Mouse (Mus musculus) embryonic facial prominence, embryonic 12.5 days (tissue): Measurements from ENCODE around the gene Zdhhc22. TPM values are rescaled to one million over a fixed set of nuclear protein-coding genes. Genes with fewer than 3 reads are reported as not detected.

Experiments used
- ATAC-seq: fragments of 200-750 bp; cut with Nextera tagmentation; 2 replicates; pipeline ENCODE4 v1.8.0; 2017; ENCODE audit not compliant: insufficient number of reproducible peaks, insufficient read depth, low FRiP score, low TSS enrichment
- H3K27ac ChIP-seq: fragments of 300-500 bp; sonication (generic); 2 replicates; pipeline ENCODE4 v1.5.1; 2016; ENCODE audit warnings: mild to moderate bottlenecking
- H3K27me3 ChIP-seq: fragments of 300-500 bp; sonication (generic); 2 replicates; pipeline ENCODE4 v1.6.1; 2016; ENCODE audit warnings: mild to moderate bottlenecking, moderate library complexity
- H3K36me3 ChIP-seq: fragments of 300-500 bp; sonication (generic); 2 replicates; pipeline ENCODE4 v1.6.1; 2016; ENCODE audit warnings: mild to moderate bottlenecking
- H3K4me1 ChIP-seq: fragments of 300-500 bp; sonication (generic); 2 replicates; pipeline ENCODE4 v1.6.1; 2016
- H3K4me2 ChIP-seq: fragments of 300-500 bp; sonication (generic); replicated peaks from 2 replicates; pipeline ENCODE4 v1.6.1; 2016; ENCODE audit warnings: mild to moderate bottlenecking, moderate library complexity
- H3K4me3 ChIP-seq: fragments of 300-500 bp; sonication (generic); 2 replicates; pipeline ENCODE4 v1.5.1; 2016; ENCODE audit warnings: mild to moderate bottlenecking
- H3K9ac ChIP-seq: fragments of 300-500 bp; sonication (generic); 2 replicates; pipeline ENCODE4 v1.6.1; 2016; ENCODE audit warnings: mild to moderate bottlenecking, moderate library complexity
- H3K9me3 ChIP-seq: fragments of 300-500 bp; sonication (generic); 2 replicates; pipeline ENCODE4 v1.6.1; 2016; ENCODE audit warnings: mild to moderate bottlenecking, moderate library complexity
- whole genome bisulfite sequencing: fragments of 180-500 bp; shearing (Covaris S2); methylation state at CpG from one replicate; pipeline ENCODE4 v1.1.7; 2016; 5-methylcytosine and 5-hydroxymethylcytosine counted together
- polyA plus RNA-seq: library from polyadenylated mRNA; unstranded; fragments of >200 nt; fragmentation: Nextera tagmentation; extraction: Ambion mirVana; gene quantifications from 2 replicates; pipeline ENCODE4 v1.2.1, GENCODE M21; 2016

Zdhhc22 gene
- polyA plus RNA-seq, 1 experiment from 2014 or later = 3.2 TPM

GRCm38 (mm10) chr12:86974387-86975288, 15.6 kb downstream of the Zdhhc22 start:
- H3K4me3 ChIP-seq = peak overlapping the region; percentile 23
- no peaks in the 10 kb centered on the region for H3K9me3 ChIP-seq
- peak overlapping the region; percentile 46 for H3K9ac ChIP-seq
- ATAC-seq = no peak
- H3K36me3 ChIP-seq = no peaks in the 10 kb centered on the region
- peak overlapping the region; percentile 52 for H3K4me2 ChIP-seq
- peaks cover 29% of the 10 kb centered on the region for H3K4me1 ChIP-seq
- peaks cover 20% of the 10 kb centered on the region; the same call in 1 of the 2 replicates for H3K27me3 ChIP-seq
- 8% methylated on average over 37 of the region's 40 CpGs for WGBS
- H3K27ac ChIP-seq = no peak overlapping the region

DNA sequence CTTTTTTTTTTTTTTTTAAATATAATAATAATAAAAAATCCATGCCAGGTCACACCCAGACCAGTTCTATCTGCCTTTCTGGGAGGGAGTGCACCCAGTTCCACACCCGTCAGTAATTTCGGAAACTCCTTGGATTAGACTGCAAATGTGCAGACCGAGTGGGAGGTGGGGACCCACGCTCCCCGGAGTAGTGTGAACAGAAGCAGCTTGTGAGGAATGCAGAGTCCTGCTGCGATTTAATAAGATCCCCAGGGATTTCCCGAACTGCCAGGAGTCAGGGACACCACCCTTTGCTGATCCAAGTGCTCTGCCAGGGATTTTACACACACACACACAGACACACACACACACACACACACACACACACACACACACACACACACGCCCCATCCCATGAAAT, 16.5 kb downstream of the Zdhhc22 start:
- ATAC-seq = no peak
- H3K36me3 ChIP-seq = no peaks in the 10 kb centered on the region
- WGBS = 40% methylated on average over 8 of the region's 8 CpGs
- H3K9ac ChIP-seq = no peak overlapping the region
- H3K4me1 ChIP-seq = peaks cover 29% of the 10 kb centered on the region
- H3K4me2 ChIP-seq = no peak overlapping the region
- peaks cover 15% of the 10 kb centered on the region; the same call in 1 of the 2 replicates for H3K27me3 ChIP-seq
- no peak overlapping the region for H3K4me3 ChIP-seq
- no peak overlapping the region for H3K27ac ChIP-seq
- no peaks in the 10 kb centered on the region for H3K9me3 ChIP-seq

DNA sequence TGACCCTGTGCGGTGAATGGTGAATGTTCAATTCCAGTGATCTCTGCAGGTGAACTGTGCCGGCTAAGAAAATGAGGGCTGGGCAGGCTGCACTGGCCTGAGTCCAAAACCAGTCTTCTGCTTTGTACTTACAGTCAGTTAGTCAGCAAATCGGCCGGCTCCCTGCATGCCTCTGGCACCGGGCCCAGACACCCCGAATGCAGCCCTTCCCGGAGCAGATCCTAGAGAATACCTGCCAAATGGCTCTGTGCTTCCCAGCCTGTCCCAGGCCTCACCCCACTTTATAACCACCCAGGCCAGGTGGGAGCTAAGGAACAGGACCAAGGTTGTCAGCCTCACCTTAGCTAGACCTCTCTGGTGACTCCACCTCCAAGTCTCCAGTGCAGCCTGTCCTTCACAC, 17.0 kb downstream of the Zdhhc22 start:
- Histone ChIP-seq H3K27ac (no peak overlapping the region), H3K4me3 (no peak overlapping the region), H3K9me3 (no peaks in the 10 kb centered on the region), H3K27me3 (peaks cover 12% of the 10 kb centered on the region; the same call in 1 of the 2 replicates), H3K36me3 (no peaks in the 10 kb centered on the region), H3K9ac (no peak overlapping the region), H3K4me2 (no peak overlapping the region), H3K4me1 (peaks cover 29% of the 10 kb centered on the region)
- 32% methylated on average over 7 of the region's 7 CpGs for WGBS
- no peak for ATAC-seq

DNA sequence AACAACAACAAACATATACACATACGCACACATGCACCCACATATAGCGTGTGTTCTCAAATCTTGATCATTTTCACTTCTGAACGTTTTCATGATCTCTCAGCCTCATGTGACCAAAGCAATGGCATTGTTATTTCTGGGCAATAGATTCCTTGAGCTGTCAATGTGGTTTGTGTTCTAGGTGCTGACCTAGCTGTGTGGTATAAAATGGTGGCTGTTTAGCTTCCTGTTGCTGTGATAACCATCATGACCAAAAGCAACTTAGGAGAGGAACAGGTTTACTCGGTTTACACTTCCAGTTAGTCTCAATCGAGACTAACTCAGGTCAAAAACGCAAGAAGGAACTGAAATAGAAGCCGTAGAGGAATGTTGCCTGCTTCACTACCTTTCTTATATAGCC, 19.1 kb downstream of the Zdhhc22 start:
- Histone ChIP-seq H3K4me3 (no peak overlapping the region), H3K9me3 (no peaks in the 10 kb centered on the region), H3K4me2 (no peak overlapping the region), H3K36me3 (0 out of 2 replicates have a peak, but pooled peaks cover 3% of the 10 kb centered on the region), H3K9ac (no peak overlapping the region), H3K4me1 (peaks cover 23% of the 10 kb centered on the region), H3K27ac (no peak overlapping the region), H3K27me3 (no peaks in the 10 kb centered on the region)
- WGBS = 88% methylated on average over 7 of the region's 7 CpGs
- no peak for ATAC-seq

GRCm38 (mm10) chr12:86969220-86969601, 21.0 kb downstream of the Zdhhc22 start:
- WGBS = 68% methylated on average over 3 of the region's 3 CpGs
- H3K27ac ChIP-seq = no peak overlapping the region
- ATAC-seq = no peak
- H3K27me3 ChIP-seq = no peaks in the 10 kb centered on the region
- H3K9ac ChIP-seq = no peak overlapping the region
- no peaks in the 10 kb centered on the region for H3K9me3 ChIP-seq
- H3K4me1 ChIP-seq = peaks cover 12% of the 10 kb centered on the region
- H3K36me3 ChIP-seq = peaks cover 12% of the 10 kb centered on the region; the same call in 1 of the 2 replicates
- H3K4me2 ChIP-seq = no peak overlapping the region
- H3K4me3 ChIP-seq = no peak overlapping the region

DNA sequence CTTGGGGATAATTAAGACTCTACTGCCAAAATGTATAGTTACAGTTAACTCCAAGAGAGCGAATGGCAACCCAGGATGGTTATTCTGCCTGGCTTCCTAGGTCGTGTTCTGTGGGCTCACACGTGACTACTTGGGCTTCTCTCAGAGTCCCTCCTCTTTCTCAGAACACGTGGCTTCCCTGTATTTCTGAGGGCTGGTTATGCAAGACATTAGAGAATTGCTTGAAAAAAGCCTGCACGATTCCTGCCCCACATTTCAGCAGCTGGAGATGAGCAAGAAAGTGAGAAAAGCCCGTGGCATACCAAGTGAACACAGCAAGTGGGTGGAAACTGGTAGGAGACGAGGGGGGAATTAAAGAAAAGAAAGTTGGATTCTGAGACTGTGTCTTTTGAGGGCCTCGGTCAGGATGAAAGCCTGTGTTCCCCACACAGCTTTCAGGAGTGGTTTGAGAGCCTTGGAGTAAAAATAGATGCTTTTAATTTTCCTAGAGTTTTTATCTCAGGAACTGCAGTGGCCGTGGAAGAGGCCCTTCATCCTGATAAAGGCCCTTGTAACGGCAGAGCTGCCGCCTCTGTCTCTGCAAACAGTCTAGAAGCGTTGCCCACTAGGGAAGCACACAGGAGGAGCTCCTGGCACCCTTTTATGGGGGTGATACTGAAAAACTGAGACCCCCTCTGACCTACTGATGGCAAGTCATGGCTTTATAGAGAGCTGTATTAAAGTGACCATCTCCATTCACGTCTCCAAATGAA, 21.6 kb downstream of the Zdhhc22 start:
- Histone ChIP-seq H3K27ac (no peak overlapping the region), H3K4me1 (peaks cover 8% of the 10 kb centered on the region), H3K36me3 (peaks cover 15% of the 10 kb centered on the region; the same call in 1 of the 2 replicates), H3K9me3 (no peaks in the 10 kb centered on the region), H3K4me3 (no peak overlapping the region), H3K27me3 (no peaks in the 10 kb centered on the region), H3K4me2 (no peak overlapping the region), H3K9ac (no peak overlapping the region)
- no peak for ATAC-seq
- WGBS = 73% methylated on average over 13 of the region's 13 CpGs

DNA sequence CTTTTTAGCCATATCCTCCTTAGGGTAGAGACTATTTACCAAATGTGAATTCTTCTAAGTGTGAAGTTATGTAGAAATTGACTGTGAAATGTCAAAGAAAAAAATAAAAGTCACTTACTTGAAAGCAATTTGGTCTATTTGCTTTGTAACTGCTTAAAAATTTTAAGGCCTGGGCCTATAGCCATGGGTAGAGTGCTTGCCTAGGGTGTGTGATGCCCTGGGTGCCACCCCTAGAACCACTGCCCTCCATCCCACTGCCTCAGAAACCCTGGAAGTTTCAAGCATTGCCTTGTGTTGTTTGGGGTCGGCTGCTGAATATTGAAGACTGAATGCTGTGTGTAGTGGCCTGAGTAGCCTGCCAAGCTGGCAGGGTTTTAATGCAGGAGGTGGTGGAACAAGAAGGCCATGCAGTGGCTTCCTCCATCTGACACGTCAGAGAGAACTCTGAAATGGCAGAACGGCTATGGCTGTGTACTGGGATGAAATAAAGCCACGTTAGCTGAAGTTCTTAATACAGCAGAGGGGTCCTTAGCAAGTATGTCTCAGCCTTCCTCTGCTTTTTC, 24.9 kb downstream of the Zdhhc22 start:
- Histone ChIP-seq H3K36me3 (peaks cover 48% of the 10 kb centered on the region), H3K4me2 (no peak overlapping the region), H3K4me1 (no peaks in the 10 kb centered on the region), H3K9ac (no peak overlapping the region), H3K27ac (no peak overlapping the region), H3K9me3 (no peaks in the 10 kb centered on the region), H3K27me3 (no peaks in the 10 kb centered on the region), H3K4me3 (no peak overlapping the region)
- ATAC-seq = no peak
- 91% methylated on average over 4 of the region's 4 CpGs for WGBS

GRCm38 (mm10) chr12:86964278-86965057, 25.8 kb downstream of the Zdhhc22 start:
- no peak overlapping the region for H3K4me2 ChIP-seq
- H3K27ac ChIP-seq = no peak overlapping the region
- WGBS = 91% methylated on average over 16 of the region's 16 CpGs
- H3K9me3 ChIP-seq = no peaks in the 10 kb centered on the region
- ATAC-seq = no peak
- no peaks in the 10 kb centered on the region for H3K27me3 ChIP-seq
- H3K4me1 ChIP-seq = no peaks in the 10 kb centered on the region
- H3K4me3 ChIP-seq = no peak overlapping the region
- H3K36me3 ChIP-seq = peaks cover 56% of the 10 kb centered on the region
- no peak overlapping the region for H3K9ac ChIP-seq

- Histone ChIP-seq H3K4me2 (no peak overlapping the region), H3K27ac (no peak overlapping the region), H3K9me3 (no peaks in the 10 kb centered on the region), H3K4me3 (no peak overlapping the region), H3K9ac (no peak overlapping the region), H3K36me3 (peaks cover 74% of the 10 kb centered on the region), H3K4me1 (no peaks in the 10 kb centered on the region), H3K27me3 (no peaks in the 10 kb centered on the region)
- no peak for ATAC-seq
- WGBS = 88% methylated on average over 11 of the region's 11 CpGs
Observed at GRCm38 (mm10) chr12:86961589-86962344, 28.5 kb downstream of the Zdhhc22 start.

GRCm38 (mm10) chr12:86960791-86961335, 29.4 kb downstream of the Zdhhc22 start:
- Histone ChIP-seq H3K4me3 (no peak overlapping the region), H3K9ac (no peak overlapping the region), H3K36me3 (peaks cover 77% of the 10 kb centered on the region), H3K4me2 (no peak overlapping the region), H3K4me1 (no peaks in the 10 kb centered on the region), H3K9me3 (no peaks in the 10 kb centered on the region), H3K27ac (no peak overlapping the region), H3K27me3 (no peaks in the 10 kb centered on the region)
- 83% methylated on average over 3 of the region's 3 CpGs for WGBS
- ATAC-seq = no peak
